Mouse (Mus musculus) lung, postnatal 36 days (tissue): ENCODE measurements around the gene Aqp9.

Experiments used
- DNase-seq: peaks from one replicate; pipeline ENCODE4 v3.0.0; 2022; ENCODE audit warnings: mixed read lengths

The Aqp9 gene

DNA sequence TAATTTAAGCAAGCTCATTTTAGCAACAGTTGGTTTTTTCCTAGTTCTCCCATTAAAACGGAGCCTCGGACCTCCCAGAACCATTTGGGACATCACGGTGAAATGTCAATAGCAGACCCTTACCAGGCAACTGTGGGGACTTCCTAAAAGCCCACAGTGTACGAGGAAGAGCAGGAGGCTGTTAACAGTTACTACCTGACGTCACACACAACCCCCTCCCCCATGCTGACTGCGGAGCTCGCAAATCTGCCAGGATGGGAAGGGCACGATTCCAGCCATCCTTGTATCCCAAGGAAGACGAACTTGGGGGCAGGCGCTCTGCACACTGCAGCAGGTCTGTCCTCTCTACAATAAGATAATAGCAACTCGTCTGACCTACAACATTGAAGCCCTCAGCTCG lies at the start of gene Aqp9:
TSS of gene Aqp9 (minus strand) at position 172 of the 400 bp plus-strand sequence.
- DNase-seq: no peak

DNA sequence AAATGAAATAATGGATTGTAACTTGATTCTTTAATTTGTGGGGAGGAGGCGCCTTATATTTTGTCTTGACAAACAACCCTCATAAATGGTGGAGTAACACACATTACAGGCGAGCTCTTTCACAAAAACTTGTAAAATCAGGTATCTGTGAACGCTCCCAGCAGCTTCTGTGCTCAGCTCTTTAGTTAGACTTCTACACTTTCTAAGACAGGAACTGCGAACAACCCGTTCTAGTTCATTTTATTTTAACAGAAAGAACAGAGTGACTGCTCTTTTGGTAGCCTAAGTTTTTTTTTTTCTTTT lies 49.3 kb upstream of the Aqp9 start:
- DNase-seq: no peak

DNA sequence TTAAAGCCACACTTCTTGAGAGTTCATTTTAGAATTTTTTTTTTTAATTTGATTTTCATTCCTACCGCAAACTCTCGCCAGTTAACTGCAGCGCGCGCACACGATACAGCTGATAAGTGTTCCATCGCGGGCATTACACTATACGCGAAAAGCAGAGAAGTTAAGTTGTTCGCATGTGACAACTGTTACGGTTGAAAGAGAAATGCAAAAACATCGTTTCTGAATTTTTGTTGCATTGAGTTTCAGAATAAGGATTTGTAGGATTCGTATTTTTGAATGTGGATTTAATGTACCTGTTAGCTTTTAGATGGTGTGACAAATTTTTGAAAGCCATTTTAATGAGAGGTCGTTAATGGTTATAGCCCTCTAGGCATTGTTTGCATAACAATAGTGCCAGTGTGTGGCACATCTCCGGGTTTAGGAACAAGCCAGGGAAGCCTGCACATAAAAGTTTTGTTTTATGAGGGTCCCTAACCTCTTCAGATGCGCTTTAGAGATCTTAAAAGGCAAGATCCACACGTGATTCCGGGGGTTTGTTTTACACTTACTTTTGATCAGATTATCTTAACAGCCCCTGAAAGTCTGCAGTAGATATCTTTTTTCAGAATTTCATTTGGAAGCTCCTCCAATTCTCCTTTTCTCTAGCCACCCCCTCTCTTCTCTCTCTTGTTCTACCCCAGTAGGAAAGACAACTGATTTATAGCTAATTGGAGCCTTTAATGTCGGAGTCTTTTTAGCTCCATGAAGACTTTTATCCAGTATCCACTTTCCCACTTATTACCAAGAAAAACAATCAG lies 48.7 kb upstream of the Aqp9 start:
- no peak for DNase-seq

DNA sequence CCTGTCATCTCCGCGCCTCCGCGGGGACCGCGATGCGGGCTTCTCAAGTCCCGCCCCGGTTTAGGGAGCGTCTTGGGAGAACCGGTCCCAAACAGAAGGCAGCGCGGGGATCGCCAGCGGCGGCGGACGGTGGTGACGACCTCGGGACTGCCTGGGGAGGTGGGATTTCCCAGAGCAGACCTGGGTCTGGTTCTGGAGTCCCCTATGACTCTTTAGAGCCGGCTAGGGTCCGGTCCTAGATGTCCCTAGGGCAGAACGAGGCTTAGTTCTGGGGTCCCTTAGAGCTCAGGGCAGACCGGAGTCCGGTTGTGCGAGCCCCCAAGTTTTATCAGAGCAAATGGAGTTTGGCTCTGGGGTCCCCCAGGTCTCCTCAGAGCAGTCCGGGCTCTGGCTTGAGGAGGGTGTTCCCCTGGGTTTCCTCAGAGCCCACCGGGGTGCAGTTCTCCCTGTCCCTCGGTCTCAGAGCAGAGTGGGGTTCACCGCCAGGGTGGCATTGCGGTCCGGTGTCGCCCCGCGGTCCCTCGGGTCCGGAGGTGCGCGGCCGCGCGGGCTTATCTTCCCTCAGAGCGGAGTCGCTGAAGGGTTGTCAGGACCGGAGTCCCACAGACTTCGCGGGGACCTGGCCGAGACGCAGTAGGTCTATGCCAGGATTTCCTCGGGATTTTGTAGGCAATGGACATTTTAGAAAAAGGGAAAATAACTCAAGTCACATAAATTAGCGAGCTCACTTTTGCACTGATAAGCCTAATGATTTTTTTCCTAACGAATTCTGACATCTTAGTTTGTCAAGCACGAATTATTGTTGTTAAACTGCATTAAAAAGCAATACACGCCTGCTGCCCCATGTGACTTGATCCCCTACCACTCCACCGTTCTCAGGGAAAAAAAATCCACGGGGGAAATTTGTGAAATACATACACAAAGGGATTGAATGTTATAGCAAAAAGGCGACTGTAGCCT lies 47.8 kb upstream of the Aqp9 start:
- no peak for DNase-seq

DNA sequence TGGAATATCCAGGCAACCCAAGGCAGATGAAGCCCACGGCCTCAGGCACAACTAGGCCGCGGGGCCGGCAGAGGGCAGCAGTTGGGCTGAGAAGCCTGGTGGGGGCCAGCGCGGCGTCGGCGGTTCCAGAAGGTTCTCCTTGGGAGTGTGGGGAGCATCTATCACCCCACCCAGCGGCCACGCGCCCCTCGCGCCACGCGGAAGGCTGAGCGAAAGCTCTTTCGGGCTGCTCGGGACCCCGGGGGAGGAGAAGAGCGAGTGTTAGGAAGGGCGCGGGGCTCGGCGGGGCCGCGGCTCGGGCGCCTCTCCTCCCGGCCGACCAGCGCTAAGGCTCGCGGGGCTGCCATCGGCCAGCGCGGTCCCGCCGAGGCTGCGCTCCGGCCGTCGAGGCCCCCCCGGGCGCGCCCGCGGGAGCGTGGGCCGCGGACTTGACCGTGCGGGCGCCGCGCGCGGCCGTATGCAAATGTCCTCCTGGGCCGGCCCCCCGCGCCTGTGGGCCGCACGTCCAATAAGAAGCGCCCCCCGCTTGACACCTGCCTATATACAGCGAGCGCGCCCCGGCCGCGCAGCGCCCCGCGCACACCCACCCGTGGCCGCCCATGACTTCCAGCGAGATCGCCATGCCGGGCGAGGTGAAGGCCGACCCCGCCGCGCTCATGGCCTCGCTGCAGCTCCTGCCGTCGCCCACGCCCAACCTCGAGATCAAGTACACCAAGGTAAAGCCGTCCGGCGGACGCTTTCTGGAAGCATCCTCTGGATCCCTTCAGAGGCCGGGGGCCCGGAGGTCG lies 47.0 kb upstream of the Aqp9 start, which contains the start of gene Aldh1a2:
TSS of gene Aldh1a2 (plus strand) at position 542 of the 788 bp plus-strand sequence.
- peak; percentile 75 for DNase-seq

DNA sequence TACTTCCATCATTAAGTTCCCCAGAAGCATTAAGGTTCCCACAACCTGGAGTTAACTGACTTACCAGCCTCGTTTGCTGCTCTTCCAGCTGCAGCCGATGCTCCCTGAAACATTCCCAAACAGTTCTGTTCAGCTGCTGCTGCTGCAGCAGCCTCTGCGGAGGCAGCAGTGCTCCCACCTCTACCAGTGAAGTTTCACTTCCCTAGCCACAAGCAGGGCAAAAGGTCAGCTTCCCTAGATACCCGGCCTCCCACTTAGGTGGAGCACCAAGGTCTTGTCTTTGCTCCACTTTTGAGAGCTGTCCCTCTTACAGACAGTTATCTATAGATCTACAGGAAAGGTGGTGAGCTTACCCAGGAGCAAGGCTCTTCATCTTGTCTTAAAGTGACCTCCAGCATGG lies 45.2 kb upstream of the Aqp9 start:
- DNase-seq: peak; percentile 47

DNA sequence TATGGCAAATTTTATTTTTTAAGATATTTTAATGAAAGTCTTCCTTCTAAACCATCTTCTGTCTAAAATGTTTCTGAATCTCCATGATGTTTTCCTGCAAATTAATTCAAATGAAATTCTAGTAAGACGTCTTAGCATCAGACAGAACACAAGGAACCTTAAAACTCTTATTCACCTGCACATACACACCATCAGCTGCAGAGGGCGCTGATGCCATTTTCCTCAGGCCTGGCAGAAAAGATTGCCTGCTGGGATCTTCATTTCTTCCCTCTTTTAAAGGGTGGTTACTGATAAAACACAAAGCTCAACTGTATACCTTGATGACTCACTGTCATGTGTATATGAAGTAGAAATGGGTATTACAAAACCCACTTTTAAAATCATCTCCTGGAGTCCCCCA lies 42.4 kb upstream of the Aqp9 start:
- DNase-seq: no peak

DNA sequence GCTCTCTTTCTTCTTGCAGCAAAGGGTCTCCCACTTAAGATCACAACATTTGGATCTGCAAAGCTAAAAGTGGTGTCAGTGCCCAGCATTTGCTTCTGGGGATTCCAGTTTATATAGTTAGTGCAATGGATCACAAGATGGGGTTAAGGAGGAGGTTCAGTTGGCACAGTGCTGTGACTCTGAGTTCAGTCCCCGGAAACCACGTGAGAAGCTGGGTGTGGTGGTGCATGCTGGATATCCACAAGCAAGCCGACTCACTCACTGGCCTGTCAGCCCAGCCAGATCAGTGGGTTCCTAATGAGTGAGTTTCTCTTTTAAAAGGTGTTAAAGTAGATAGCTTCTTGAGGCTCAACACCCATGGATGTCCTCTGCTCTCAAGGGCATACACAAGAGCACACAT lies 40.8 kb upstream of the Aqp9 start:
- no peak for DNase-seq

DNA sequence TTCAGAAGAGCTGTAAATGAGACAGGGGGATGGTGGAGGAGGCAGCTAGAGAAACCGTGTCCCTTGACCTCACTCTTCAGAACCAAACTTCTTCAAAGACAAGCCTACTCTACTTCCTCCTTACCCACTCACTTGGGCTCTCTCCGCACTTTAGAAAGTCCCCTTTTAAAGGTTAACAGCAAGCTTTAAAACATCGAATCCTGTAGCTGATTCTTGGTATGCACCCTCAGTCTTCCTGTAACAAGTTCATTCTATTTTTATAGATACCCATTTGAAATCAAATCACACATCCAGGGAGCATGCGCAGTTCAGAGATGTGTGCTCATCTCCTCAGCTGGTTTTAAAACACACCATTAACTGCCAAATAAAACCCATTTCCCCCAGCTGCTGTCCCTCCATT lies 33.8 kb upstream of the Aqp9 start:
- DNase-seq: no peak

DNA sequence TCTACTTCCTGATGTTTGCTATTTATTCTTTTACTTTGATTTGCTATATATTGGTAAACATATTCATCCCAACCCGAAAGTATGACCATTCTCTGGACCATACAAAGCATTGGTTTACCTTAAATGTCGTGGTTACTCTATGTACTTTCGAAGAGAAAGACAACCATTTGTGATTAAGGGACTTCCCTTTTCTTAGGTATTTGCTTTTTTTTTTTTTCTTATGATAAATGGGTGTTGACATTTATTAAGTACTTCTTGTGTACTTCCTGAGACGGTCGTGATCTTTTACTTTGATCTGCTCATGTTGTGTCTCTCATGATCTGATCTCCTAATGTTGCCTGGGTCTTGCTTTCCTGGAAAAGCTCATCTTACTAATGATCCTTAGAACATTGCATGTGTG lies 30.3 kb upstream of the Aqp9 start:
- DNase-seq: no peak

DNA sequence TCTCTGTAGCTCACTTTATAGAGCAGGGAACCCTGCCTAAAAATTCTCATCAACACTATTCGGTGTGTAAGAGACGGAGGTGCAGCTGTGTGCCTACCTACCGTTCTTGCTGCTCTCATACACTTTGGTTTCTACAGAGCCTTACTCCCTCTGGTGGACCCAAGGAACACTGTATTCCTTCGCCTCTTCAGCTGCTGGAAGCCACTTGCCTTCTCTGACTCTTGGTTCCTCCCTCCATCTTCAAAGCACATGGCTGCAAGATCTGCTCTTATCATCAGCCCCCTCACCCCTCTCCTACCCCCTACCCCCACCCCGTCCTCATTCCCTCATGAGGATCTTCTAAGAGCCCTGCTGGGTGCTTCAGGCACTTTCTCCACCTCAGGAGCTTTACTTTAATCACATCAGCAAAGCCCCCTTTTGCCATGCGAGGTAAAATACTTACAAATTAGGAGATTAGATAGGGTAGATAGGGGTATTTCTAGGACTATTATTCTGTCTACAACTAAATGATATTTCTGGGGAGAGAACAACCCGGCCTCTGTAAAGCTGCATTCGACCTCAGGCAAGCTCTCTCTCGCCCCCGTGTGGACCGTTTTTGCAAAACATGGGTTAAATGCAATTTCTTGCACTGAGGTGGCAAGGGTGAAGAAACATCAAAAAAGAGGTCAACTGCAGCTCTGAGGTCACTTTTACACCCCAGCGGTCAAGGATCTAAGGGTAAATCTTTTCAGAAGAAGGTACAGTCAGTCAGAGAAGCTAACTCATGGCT lies 20.3 kb upstream of the Aqp9 start:
- DNase-seq: peak; percentile 72

DNA sequence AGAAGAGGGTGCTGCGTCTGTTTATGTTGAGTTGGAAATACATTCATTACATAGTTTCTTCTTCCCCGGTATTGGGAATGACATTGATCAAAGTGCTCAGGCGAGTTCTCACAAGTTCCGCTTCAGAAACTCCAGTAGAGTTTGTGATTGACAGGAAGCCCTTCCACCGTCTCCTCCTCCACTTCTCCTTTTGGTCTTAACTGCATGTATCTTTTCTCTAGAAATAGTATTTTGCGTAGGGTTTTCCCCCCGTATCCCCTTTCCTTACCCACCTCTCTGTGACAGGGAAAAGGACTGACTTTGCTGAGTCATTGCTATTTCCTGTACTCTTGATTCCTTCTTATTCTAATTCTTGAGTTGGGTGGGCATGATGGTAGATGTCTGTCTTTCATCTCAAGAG lies 18.9 kb upstream of the Aqp9 start:
- no peak for DNase-seq

DNA sequence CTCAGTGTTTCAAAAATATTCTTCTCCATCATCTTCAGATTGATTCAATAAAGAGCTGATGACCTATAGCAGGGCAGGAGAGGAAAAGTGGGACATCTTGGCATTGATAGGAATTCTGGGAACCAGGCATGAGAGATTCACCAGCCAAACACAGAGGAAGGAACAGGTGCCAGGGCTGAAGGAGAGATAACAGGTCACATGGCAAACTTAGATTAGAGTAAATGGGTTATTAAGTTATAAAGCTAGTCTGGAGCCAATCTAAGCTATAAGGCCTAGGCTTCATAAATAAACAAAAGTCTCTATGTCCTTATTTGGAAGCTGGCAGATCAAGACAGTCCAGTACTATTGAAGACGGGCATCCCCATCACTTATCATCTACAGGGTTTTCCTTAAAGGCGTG lies 17.3 kb upstream of the Aqp9 start:
- DNase-seq: no peak

DNA sequence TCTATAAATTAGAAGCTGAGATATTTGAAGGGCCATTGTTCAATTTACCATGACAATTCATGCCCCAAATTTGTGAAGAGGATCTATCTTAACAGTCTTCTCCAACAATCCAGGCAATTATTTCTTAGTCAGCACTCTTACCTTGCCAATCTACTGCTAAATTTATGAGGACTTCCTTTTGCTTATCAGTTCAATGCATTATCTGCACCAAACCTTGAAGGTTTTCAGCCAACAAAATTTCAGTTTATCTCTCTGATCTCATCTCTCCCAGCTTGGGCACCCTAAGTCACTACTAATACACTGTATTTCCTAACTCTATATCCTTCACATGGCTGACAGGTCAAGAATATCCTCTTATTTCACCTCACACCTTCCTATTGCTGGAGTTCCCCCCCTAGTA lies 16.8 kb upstream of the Aqp9 start:
- no peak for DNase-seq

DNA sequence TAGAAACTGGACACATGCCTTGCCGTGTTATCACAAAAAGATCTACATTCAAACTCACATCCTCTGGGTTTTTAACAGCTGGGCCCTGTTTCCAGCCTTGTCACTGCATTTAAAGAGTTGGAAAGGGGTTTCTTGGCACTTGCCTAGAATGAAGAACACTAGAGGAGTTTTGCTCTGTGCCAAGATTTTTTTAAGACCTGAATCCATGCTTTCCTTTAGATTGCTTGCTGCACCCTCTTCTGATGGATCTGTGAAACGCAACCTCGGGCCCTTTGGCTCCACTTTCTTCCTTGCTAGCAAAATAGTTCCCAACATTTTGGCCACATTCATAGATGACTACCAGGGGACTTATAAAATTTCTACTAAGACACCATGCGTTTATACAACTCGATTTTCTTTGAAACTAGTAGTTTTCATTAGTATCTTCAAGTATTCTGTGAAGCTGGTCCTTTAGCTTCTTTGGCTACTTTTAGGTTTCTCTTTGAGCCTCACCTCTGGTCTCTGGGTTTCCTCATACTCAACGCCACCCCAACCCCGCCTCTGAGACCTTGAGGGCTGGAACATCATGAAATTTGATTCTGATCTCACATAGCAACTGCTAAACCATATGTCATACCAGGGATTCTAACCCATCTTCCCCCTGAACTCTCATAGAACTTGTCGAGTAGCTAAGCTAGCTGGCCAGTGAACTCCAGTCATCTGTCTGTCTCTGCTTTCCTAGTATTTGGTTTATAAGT lies 11.7 kb upstream of the Aqp9 start:
- DNase-seq: no peak

DNA sequence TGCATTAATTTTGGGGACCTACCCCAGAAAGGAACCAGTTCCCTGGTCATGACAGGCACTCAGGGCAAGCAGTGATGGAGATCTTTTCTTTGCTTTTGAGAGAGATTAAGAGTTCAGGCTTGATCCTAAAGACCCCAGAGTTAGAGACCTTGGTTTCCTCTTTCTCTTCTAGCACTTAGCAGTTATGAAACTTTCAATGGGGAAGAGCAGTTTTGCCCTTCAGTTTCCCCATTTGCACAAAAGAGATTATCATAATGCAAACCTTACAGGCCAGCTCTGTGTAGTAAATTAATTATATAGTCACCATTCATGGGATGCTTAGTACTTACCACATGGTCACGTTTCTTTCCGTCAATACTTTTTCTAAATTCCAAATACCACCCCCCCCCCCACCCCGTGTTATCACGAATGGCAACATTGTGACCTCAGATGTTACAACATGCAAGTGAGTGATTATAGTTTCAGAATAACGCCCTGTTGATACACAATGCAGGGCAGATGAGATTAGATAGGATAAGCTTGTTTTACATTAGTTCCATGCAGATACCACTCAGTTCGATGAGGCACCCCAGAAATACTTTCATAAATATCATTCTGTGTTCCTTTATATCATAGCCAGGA lies 10.9 kb upstream of the Aqp9 start:
- no peak for DNase-seq

DNA sequence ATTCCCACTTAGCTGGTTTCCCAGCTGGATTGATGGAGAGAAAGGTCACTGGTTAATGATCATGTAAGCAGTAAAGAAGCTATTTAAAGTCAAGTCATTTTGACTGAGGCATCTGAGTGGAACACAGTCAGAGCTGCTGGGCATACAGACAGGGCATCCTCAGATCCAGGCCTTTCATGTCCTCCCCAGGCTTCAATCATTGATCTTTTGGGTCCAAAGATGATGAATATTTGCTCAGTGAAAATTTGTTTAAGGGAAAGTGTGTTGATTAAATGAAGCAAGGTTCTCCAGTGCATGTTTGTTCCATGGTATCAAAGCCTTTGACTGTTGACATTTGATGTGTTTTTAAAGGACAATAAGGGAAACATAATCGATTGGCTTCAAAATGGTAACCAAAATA lies 7.2 kb upstream of the Aqp9 start:
- no peak for DNase-seq

DNA sequence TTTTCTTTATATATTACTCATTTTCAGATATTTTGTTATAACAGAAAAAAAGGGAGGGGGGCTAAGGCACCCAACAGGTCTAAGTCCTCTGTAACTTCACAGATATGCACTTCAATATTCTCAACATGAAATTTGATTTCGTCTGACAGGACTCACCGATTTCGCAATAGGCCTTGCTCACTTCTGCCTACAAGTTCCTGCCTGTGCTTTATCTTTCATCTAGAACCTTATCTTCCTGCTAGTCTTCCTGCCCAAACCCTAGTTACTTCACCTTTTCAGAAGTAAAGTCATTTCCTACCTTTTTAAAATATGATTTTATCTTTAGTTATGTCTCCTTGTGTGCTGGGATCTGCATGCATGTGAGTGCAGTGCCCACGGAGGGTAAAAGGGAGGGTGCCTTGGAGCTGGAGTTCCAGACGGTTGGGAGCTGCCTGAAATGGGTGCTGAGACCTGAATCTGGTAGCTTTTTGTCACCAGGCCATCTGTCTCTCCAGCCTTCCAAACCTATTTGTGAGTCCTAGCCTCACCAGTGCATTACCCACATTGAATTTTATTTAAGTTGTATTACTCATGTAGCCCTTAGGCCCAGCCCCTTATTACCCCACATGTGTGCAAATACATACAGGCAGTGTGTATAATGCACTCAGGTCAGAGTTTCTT lies 6.0 kb upstream of the Aqp9 start:
- DNase-seq: no peak

DNA sequence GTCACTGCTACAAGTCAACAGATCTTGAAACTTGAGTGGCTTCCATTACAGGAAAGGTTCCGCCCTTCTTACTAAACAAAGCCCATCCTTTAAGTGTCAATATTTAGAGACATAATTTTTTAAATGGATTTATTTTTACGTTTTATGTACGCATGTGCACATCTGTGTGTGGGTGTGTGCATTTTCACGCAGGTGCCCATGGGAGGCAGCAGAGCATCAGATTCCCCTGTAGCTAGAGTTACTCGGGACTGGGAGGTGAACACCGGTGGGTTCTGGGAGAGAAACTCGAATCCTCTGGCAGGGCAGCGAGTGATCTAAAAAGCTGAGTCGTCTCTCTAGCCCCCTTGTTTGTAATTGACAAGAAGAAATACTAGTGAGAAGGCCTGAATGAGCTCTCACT lies 5.1 kb upstream of the Aqp9 start:
- DNase-seq: no peak

DNA sequence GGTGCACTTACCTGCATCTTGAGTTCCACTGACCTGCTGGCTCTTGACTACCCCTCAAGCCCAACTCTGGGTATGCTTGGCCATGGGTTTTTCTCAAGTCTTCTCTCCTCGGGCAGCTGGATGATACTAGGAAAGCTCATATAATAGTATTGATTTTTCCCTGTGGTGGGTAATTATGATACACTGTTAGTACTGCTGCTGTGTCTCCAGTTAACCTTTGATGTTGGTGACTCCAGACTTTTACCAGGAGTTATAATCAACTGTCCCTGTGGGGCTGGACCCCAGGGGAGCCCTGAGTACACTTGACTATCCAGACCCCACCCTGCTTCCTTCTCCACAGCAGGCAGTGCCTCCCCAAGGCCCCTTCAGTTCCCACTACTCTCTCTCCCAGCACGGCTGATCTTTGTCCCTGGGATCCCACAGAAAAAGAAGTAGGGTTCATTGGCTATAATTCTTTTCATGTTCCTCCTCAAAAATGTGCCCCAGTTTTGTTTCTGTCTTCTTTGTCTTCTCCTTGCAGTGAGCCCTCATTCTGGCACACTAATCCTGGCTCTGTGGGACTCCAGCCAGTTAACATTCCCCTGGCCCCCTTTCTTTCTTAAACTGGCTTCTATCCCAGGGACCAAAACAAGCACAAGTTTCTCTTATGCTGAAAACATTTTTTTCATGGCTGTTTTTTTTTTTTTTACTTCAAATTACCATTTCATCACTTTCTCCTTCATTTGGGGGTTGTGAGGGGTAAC lies 838 bp downstream of the Aqp9 start:
- no peak for DNase-seq
